Mouse (Mus musculus) thymus, adult 2 months (tissue): ENCODE measurements around the gene Fkbp10.

Experiments used
- CTCF ChIP-seq: fragments of 200-500 bp; IDR thresholded peaks from 2 replicates; pipeline ENCODE4 v1.5.1; 2012; ENCODE audit warnings: mild to moderate bottlenecking, control low read depth, low read length, moderate library complexity, borderline replicate concordance; ENCODE audit not compliant: control insufficient read depth, poor library complexity, insufficient read depth; ENCODE audit errors: extremely low read depth
- POLR2A ChIP-seq: fragments of 200-500 bp; IDR thresholded peaks from 2 replicates; pipeline ENCODE4 v1.6.1; 2012; ENCODE audit warnings: mild to moderate bottlenecking, low read length, control low read depth, moderate library complexity; ENCODE audit not compliant: control insufficient read depth, poor library complexity, insufficient read depth; ENCODE audit errors: extremely low read depth

DNA sequence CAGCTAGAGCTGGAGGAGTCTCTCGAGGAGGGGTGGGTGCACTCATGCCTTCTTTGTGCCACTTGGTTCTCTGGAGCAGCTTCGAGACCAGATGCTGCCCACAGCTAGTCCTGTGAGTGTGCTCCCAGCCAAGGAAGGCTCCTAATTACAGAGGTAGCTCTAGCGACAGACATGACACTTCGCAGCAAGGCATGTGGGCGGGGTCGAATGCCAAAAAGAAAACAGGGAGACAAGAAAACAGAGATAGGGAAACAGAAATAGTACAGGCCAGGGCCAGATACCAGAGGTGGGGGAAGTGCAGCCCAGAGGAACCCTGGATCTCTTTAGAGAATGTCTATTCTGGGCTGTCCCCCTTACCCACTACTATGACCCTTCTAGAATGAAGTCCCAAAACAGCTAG, 13.3 kb upstream of the Fkbp10 start:
- no peak for TF ChIP-seq POLR2A
- TF ChIP-seq CTCF: no peak
